Mouse (Mus musculus): Measurements from ENCODE around the gene Foxred2. TPM values are rescaled to one million over a fixed set of nuclear protein-coding genes. Genes with fewer than 3 reads are reported as not detected.

Gene Foxred2
- total RNA-seq, 2 experiments from 2014 or later: 0.64 to 0.87 TPM

DNA sequence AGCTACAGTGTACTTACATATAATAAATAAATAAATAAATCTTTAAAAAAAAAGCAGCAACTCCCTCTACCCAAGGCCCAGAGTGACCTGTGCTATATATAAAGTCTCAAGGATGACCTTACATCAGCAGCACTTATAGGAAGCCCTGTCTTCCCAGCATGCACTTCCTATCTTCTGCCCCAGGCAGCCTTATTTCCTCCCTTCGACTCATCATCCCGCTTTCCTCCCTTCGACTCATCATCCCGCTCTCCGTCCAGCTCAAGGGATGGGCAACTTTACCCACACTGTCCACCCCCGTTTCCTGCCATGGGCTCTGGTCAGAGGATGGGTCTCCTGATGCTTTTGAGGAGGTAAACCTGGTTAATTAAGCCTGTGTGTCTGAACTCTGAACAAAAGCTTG is 34.9 kb downstream of the Foxred2 start:
- intact Hi-C loops (cut with DNase I): no loop called here
- DNase-seq: no peak

DNA sequence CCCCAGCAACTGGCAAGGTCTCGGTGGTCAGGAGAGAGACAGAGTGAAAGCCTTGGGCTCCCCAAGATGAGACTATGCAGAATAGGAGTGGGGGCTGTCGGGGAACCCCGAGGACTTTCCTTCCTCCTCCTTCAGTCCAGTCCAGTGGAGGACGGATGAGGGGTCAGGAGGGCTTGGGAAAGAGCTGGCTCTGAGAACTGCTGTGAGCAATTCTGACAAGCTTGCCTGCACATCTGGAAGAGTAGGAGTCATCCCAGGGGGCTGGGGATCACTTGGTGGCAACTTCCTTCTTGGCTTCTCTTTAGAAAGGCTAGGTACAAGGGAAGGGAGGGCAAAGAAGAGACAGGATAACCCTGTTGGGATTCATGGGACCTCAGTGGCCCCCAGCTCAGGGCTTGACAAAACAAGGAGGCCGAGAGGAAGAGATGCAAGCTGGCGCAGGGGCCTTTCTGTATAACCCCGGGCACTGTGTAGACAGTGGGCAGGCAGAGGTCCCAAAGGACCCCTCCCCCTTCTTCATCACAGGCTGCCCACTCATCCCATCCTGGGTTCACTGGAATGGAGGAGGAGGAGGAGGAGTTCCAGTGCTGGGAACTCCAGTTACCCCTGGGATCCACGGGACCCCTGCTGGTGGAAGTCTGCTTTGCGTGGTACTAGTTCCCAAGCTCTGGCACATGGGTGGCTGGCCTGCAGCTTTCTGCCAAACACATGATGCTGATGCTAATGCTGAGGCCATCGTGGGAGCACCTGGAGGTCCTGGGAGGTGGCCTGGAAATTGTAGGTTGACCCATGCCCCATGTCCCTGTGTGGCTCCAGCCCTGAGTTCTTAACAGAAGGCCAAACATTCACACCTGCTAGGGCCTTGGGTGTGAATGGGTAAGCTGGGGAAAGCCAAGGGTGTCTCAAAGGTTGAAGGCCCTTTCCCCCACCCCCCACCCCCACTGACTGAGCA is 35.7 kb downstream of the Foxred2 start:
- intact Hi-C loops (cut with DNase I): no loop called here
- DNase-seq: no peak

DNA sequence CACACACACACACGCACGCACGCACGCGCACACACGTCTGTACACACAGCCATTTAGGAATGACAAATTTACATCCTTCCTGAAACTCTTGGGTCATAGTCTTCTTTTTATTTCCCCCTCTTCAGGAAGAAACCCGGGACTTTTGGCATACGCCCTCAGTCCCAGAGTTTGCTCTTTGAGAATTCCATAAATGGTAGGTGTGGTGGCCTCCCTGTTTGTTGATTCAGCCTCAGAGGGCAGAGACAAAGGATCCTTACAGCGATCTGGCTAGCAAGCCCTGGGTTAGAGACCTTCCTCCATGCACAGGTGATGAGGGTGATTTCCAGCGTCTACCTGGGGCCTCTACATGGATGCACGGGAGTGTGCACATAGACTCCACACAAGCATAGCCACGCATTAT is 37.1 kb downstream of the Foxred2 start:
- intact Hi-C loops (cut with DNase I): loop anchor here (5.0 kb wide), 1 partner anchor 77 kb away; the partner anchor contains the start of gene Myh9
- no peak for DNase-seq

GRCm38 (mm10) chr15:77916851-77917544 is 39.5 kb downstream of the Foxred2 start:
- intact Hi-C loops (cut with DNase I): loop anchor here (2.0 to 5.0 kb wide), 2 partner anchors 75 to 134 kb away; partner anchors contain the start of gene Myh9

GRCm38 (mm10) chr15:77915287-77915686 is 41.2 kb downstream of the Foxred2 start:
- DNase-seq: no peak
- intact Hi-C loops (cut with DNase I): loop anchor here (5.0 kb wide), 1 partner anchor 73 kb away; the partner anchor contains the start of gene Myh9

More at GRCm38 (mm10) chr15:77916851-77917544, 39.5 kb downstream of the Foxred2 start:
- DNase-seq: peak; percentile 87 to 91

DNA sequence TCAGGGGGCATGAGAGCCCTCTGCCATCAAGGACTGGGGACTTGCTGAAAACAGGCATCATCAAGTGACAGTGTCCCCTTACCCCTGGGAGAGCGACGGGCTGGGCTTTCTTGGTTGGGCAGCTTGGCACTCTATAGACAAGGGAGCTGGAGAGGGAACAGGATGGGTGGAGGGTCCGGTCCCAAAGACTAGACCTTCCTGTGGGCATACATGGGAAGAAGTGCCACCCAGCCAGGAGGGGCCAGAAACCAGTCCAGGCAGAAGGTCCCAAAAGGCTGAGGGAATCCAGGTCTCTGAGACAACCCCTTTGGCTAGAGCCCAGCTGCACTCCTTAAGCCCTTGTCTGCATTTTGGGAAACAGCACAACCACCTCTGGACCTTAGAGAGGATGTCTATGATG is 42.0 kb downstream of the Foxred2 start:
- intact Hi-C loops (cut with DNase I): no loop called here
- no peak for DNase-seq

- intact Hi-C loops (cut with DNase I): no loop called here
- DNase-seq: peak in 1 of 2 experiments; percentile 20
Observed at GRCm38 (mm10) chr15:77913054-77913453, 43.5 kb downstream of the Foxred2 start.

- intact Hi-C loops (cut with DNase I): no loop called here
Observed at GRCm38 (mm10) chr15:77912585-77912984, 43.9 kb downstream of the Foxred2 start.

DNA sequence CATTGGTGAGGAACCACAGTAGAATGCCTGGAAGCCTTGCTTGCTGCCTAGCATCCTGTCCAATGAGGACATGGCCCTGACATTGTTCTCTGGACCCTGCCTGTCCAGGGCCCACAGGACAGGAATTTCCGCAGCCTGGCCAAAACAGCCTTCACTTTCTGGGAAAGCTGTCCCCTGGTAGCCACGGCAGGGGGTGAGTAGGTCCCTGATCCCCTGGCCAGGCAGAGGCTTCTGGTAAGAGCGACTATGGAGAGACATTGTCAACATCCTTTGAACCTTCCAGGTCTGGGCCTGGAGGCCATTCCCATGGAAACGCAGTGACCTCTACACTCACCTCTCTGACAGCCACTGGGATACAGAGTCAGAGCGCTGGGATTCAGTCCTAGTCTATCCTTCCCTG is 44.5 kb downstream of the Foxred2 start:
- intact Hi-C loops (cut with DNase I): no loop called here
- no peak for DNase-seq

More at GRCm38 (mm10) chr15:77912585-77912984, 43.9 kb downstream of the Foxred2 start:
- DNase-seq: no peak

- intact Hi-C loops (cut with DNase I): no loop called here
Observed at GRCm38 (mm10) chr15:77911065-77911464, 45.5 kb downstream of the Foxred2 start.

GRCm38 (mm10) chr15:77907646-77908518 is 48.6 kb downstream of the Foxred2 start:
- intact Hi-C loops (cut with DNase I): no loop called here

More at GRCm38 (mm10) chr15:77911065-77911464, 45.5 kb downstream of the Foxred2 start:
- DNase-seq: no peak

DNA sequence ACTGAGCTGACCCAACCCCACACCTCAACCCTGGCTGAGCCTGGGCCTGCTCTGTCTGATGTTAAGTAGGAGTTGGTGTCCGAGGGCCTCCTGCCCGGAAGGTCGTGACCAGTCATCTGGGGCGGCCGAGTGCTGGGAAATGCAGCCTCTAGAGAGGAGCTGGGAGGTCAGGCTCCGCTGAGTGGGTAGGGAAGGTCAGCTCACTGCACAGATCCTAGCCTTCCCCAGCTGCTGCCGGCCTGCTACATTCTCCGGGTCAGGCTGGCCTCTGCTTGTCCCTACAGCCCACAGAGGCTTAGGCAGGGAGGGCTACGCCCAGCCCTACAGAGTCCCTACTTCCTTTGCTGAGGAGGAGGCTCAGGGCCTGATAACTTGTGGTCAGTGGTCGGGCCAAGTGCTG is 50.0 kb downstream of the Foxred2 start:
- intact Hi-C loops (cut with DNase I): no loop called here
- no peak for DNase-seq

More at GRCm38 (mm10) chr15:77907646-77908518, 48.6 kb downstream of the Foxred2 start:
- no peak for DNase-seq

GRCm38 (mm10) chr15:77906081-77906480 is 50.4 kb downstream of the Foxred2 start:
- intact Hi-C loops (cut with DNase I): no loop called here
- DNase-seq: no peak

GRCm38 (mm10) chr15:77905275-77905970 is 51.1 kb downstream of the Foxred2 start:
- intact Hi-C loops (cut with DNase I): no loop called here
- DNase-seq: peak; percentile 58 to 62

DNA sequence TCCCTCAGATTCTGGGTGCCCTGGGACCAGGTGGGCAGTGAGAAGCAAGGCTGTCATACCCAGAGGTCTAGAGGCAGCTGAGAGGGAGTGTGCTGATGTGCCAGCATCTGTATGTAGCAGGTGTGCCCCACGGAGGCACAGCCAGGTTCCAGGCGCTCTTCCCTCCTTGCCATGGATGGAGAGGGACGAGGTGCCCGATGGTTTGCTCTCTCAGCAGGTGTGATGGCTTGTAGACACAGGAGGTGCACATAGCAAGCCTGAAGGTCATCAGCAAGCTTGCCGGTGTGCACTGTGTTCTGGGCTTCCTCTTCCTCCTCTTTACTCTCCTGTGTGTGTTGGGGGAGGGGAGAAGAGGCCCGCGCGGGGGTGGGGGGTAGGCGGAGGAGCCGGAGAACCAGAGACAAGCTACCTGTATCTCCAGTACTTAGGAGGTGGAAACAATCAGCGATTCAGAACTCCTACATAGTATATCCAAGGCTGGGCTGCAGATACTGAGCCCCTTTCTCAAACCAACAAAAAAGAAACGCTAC is 52.1 kb downstream of the Foxred2 start:
- DNase-seq: no peak
- intact Hi-C loops (cut with DNase I): no loop called here

- DNase-seq: no peak
- intact Hi-C loops (cut with DNase I): no loop called here
Observed at GRCm38 (mm10) chr15:77903176-77903575, 53.3 kb downstream of the Foxred2 start.

- no peak for DNase-seq
- intact Hi-C loops (cut with DNase I): loop anchor here (5.0 kb wide), 1 partner anchor 43 kb away; no protein-coding TSS in a partner anchor
Observed at GRCm38 (mm10) chr15:77894926-77895325, 61.6 kb downstream of the Foxred2 start.

GRCm38 (mm10) chr15:77893292-77893691 is 63.2 kb downstream of the Foxred2 start:
- no peak for DNase-seq
- intact Hi-C loops (cut with DNase I): loop anchor here (5.0 kb wide), 1 partner anchor 41 kb away; no protein-coding TSS in a partner anchor

GRCm38 (mm10) chr15:77892420-77892819 is 64.1 kb downstream of the Foxred2 start:
- DNase-seq: no peak
- intact Hi-C loops (cut with DNase I): loop anchor here (5.0 kb wide), 1 partner anchor 40 kb away; no protein-coding TSS in a partner anchor

All from gastrocnemius, postnatal 36 days (tissue).